Mouse (Mus musculus) megakaryocyte, embryonic 14.5 days (primary cell): ENCODE measurements at regions not wholly inside any gene's neighbourhood (a gene's known extent, or its start where the extent isn't known, plus 50 kb on each side); places are given as distances from the start of the nearest gene placed in this dataset.

ENCODE experiments used
- H3K27me3 ChIP-seq: replicated peaks from 2 replicates; pipeline ENCODE3; 2012; ENCODE audit warnings: inconsistent platforms
- H3K36me3 ChIP-seq: replicated peaks from 2 replicates; pipeline ENCODE3; 2012; ENCODE audit warnings: low read length, inconsistent platforms, mixed read lengths
- H3K4me1 ChIP-seq: 2 replicates; pipeline ENCODE4 v1.6.1; 2012; ENCODE audit warnings: inconsistent platforms
- H3K4me3 ChIP-seq: replicated peaks from 2 replicates; pipeline ENCODE3; 2012; ENCODE audit warnings: moderate library complexity, mild to moderate bottlenecking, inconsistent platforms
- H3K9me3 ChIP-seq: 2 replicates; pipeline ENCODE4 v1.6.1; 2012; ENCODE audit warnings: inconsistent platforms
- FLI1 ChIP-seq: IDR thresholded peaks from 2 replicates; pipeline ENCODE4 v1.6.1; 2012; ENCODE audit warnings: low read length, inconsistent platforms, mixed read lengths
- GATA1 ChIP-seq: IDR thresholded peaks from 3 replicates; pipeline ENCODE4 v1.6.1; 2012; ENCODE audit warnings: mixed read lengths, low read length, inconsistent platforms, borderline replicate concordance

DNA sequence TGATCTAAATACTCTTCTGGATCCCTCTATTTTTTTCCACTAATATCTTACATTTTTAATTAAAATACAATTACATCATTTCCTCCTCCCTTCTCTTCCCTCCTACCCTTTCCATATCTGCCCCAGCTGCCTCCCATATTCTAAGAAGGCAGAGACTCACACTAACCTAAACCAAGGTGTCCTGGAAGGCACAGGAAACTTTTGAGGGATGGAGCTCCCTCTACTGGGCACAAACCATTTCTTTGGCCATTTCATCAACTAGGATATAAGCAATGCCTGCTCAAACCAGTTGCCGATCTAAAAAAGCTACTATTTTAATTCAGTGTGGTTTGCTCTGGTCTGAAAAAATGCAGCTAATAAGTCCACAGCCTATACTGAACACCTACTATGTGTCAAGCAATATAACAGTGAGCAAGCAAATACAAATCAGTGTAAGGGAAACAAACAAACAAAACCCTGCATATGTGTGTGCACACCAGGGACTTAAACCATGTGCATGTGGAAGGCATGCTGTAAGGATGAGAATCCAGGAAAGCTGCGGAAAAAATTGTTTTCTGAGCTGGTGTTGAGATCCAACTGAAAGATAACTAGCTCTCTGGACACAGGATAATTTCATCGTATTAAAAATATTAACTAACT lies 182.3 kb upstream of the Lmcd1 start:
- no peaks in the 10 kb centered on the region for H3K36me3 ChIP-seq
- H3K4me3 ChIP-seq: no peak overlapping the region
- no peaks in the 10 kb centered on the region for H3K27me3 ChIP-seq
- H3K4me1 ChIP-seq: no peaks in the 10 kb centered on the region
- TF ChIP-seq FLI1: no peak
- no peak for TF ChIP-seq GATA1
- H3K9me3 ChIP-seq: 0 out of 2 replicates have a peak, but pooled peaks cover 3% of the 10 kb centered on the region

- TF ChIP-seq GATA1 (no peak), FLI1 (no peak)
- H3K27me3 ChIP-seq: no peaks in the 10 kb centered on the region
- no peak overlapping the region for H3K4me3 ChIP-seq
- no peaks in the 10 kb centered on the region for H3K4me1 ChIP-seq
- no peaks in the 10 kb centered on the region for H3K36me3 ChIP-seq
- H3K9me3 ChIP-seq: no peaks in the 10 kb centered on the region
These were observed 180.3 kb upstream of the Lmcd1 start for GRCm38 (mm10) chr6:112093300-112093699.

DNA sequence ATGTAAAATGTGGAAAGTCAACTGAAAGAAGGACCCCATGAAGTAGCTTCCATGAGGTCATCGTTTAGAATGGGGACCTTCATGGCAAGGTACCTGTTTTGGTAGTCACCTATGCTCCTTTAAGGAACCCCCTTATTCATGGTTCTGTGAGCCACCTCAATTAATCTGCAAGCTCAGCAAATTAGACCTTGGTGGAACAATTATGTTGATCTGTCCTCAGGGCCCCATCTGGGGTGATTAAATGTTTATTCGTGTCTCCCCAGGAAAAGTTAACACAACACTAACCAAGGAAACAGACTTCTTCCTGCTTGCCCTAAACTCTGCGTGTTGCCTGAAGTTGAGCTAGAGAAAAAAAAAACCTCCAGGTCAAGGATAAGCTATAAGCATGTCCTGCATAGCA lies 175.9 kb upstream of the Lmcd1 start:
- Histone ChIP-seq H3K36me3 (no peaks in the 10 kb centered on the region), H3K4me3 (no peak overlapping the region), H3K9me3 (no peaks in the 10 kb centered on the region), H3K4me1 (no peaks in the 10 kb centered on the region), H3K27me3 (no peaks in the 10 kb centered on the region)
- TF ChIP-seq GATA1 (no peak), FLI1 (no peak)

DNA sequence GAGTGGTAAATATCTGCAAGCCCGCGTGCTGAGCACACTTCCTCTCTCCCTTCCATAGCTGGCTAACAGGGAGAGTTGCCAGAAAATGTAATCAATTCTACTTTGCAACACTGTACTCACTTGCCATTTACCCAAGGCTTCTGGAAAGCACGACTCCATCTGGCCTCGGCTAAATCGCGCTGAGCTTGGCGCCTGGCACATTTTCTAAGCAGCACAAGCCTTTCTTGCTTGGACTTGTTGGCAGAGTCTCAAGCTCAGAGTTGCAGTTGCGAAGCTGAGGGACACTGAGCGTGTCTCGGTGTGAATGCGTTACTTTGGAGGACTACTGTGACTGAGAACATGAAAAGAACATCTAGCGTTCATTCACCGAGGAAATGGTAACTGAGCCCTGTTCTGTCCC lies 164.9 kb upstream of the Lmcd1 start:
- no peaks in the 10 kb centered on the region for H3K27me3 ChIP-seq

GRCm38 (mm10) chr6:112119180-112119579 lies 154.4 kb upstream of the Lmcd1 start:
- no peaks in the 10 kb centered on the region for H3K27me3 ChIP-seq
- no peaks in the 10 kb centered on the region for H3K4me1 ChIP-seq
- no peak for TF ChIP-seq GATA1
- no peak for TF ChIP-seq FLI1

More for the DNA sequence above, 164.9 kb upstream of the Lmcd1 start:
- H3K4me3 ChIP-seq: no peak overlapping the region
- peaks cover 10% of the 10 kb centered on the region for H3K9me3 ChIP-seq
- H3K4me1 ChIP-seq: no peaks in the 10 kb centered on the region
- no peaks in the 10 kb centered on the region for H3K36me3 ChIP-seq
- no peak for TF ChIP-seq GATA1
- no peak for TF ChIP-seq FLI1

DNA sequence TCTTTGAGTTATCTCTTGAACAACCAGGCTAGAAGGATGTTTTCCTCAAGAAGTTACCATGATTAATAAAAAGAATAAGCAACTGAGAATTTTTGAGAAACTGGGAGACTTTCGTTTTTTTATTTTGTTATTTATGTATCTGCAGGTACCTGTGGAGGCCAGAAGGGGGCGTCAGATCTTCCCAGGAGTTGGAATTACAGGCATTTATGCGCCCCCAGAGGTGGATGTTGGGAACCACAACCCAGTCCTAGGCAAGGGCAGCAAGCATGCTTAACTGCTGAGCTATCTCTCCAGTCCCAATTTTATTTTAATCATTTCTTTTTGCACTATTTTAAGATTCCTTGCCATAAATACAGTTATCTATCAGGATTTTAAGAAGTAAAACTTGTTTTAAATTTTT lies 140.0 kb upstream of the Lmcd1 start:
- TF ChIP-seq GATA1 (no peak), FLI1 (no peak)
- Histone ChIP-seq H3K4me1 (no peaks in the 10 kb centered on the region), H3K4me3 (no peak overlapping the region), H3K9me3 (no peaks in the 10 kb centered on the region), H3K36me3 (no peaks in the 10 kb centered on the region), H3K27me3 (no peaks in the 10 kb centered on the region)

More at GRCm38 (mm10) chr6:112119180-112119579, 154.4 kb upstream of the Lmcd1 start:
- H3K9me3 ChIP-seq: peaks cover 3% of the 10 kb centered on the region; the same call in 1 of the 2 replicates
- H3K4me3 ChIP-seq: no peak overlapping the region
- H3K36me3 ChIP-seq: no peaks in the 10 kb centered on the region

DNA sequence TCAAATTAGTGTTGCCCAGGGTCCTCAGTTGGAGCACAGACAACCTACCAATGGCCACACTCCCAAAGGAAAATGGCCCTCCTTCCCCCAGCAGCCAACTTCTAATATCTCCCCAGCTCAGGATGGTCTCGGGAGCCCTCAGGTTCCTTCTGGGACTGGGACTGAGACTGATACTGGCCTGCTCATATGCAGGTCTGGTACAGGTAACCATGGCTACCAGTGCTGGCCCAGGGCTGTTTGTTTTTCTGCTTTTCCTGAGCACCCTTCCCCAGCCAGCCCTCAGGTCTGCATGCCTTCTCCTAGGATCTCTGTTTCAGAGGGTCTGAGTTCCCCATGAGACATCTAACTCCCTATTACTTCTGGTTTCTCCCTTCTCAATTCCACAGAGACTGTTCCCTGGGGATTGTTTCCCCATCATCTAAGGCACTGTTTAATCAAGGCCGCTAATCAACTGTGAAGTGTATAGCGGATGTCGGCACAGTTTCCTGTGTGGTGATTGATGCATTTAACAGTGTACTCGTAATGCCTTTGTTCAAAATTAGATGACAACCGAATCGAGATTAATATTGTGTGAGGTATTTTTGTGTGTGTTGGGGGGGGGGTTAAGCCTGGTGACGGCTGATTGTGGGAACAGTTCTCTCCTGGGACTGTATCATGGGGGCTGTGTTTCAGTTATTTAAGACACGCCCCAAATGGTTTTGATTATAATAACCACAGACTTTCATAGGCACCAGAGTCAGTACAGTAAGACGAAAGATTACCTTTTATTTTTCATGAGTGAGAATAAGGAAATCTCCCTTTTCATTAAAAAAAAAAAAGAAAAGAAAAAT lies 120.8 kb upstream of the Lmcd1 start:
- no peak overlapping the region for H3K4me3 ChIP-seq
- no peaks in the 10 kb centered on the region for H3K27me3 ChIP-seq
- H3K4me1 ChIP-seq: no peaks in the 10 kb centered on the region
- H3K9me3 ChIP-seq: no peaks in the 10 kb centered on the region
- no peaks in the 10 kb centered on the region for H3K36me3 ChIP-seq
- TF ChIP-seq GATA1: no peak
- no peak for TF ChIP-seq FLI1

DNA sequence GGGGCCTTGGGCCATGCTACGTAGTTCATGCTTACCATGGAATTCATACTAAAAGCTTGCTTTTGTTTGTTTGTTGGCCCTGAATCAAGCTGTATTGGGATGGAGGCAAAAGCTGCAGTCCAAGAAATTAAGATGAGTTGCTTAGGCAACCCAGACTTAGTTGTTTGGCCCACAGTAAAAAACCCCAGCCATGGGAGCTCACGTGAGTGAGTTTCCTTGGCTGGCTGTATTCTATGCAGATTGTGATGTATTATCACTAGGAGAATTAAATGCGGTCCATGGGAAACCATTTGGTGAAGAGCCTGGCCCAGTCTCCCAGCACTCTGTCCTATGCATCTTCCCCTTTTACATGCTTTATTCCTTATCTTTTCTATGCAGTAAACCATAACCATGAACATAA lies 106.1 kb upstream of the Lmcd1 start:
- H3K4me3 ChIP-seq: no peak overlapping the region
- no peak for TF ChIP-seq FLI1
- no peak for TF ChIP-seq GATA1
- H3K36me3 ChIP-seq: no peaks in the 10 kb centered on the region
- no peaks in the 10 kb centered on the region for H3K4me1 ChIP-seq
- H3K27me3 ChIP-seq: no peaks in the 10 kb centered on the region
- H3K9me3 ChIP-seq: peaks cover 7% of the 10 kb centered on the region

DNA sequence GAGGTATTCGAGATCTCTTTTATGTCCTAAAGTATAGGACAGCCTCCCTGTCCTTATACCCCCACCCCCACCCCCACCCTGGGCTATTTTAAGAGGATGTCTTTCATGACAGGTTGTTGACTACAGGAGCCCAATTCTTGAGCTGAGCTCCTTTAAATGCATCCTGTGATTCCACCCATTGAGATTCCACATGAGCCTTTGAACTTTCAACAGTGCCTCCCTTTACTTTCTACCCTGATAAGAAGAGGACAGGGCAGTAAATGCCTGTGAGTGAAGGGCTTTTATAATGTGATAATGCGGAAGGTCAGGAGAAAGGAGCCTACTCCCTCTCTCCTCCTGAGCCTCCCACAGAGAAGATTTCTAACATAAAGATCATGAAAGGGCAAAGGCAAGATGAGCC lies 97.2 kb upstream of the Lmcd1 start:
- Histone ChIP-seq H3K27me3 (no peaks in the 10 kb centered on the region), H3K36me3 (no peaks in the 10 kb centered on the region), H3K9me3 (peaks cover 24% of the 10 kb centered on the region), H3K4me1 (no peaks in the 10 kb centered on the region), H3K4me3 (no peak overlapping the region)
- TF ChIP-seq FLI1: no peak

DNA sequence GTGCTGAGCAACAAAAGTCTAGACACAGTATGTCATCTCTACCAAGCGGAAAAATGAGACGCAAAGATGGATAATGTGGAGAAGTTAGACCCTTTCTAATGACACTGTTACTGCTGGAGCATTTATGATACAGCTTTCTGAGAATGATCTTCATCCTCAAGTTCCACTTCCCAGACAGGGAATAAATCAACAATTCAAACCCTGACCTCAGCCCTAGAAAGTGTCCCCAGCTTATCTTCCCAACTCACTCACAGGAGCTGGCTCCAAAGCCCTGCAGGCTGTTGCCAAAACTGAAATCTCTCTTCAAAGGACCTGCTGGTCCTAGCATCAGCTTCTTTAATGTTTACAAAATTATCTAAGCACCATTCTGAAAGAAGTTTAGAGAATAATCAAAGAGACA lies 85.9 kb upstream of the Lmcd1 start:
- Histone ChIP-seq H3K9me3 (peaks cover 7% of the 10 kb centered on the region; the same call in 1 of the 2 replicates), H3K27me3 (no peaks in the 10 kb centered on the region), H3K4me3 (no peak overlapping the region), H3K4me1 (no peaks in the 10 kb centered on the region), H3K36me3 (no peaks in the 10 kb centered on the region)
- TF ChIP-seq FLI1 (no peak), GATA1 (no peak)

- Histone ChIP-seq H3K4me1 (no peaks in the 10 kb centered on the region), H3K27me3 (no peaks in the 10 kb centered on the region), H3K4me3 (no peak overlapping the region), H3K9me3 (peaks cover 4% of the 10 kb centered on the region; the same call in 1 of the 2 replicates), H3K36me3 (no peaks in the 10 kb centered on the region)
- TF ChIP-seq FLI1: no peak
- no peak for TF ChIP-seq GATA1
These were observed 82.5 kb upstream of the Lmcd1 start for GRCm38 (mm10) chr6:112191032-112191431.
